Mouse (Mus musculus) activated CD4-positive, CD25-positive, alpha-beta regulatory T cell, adult 9 weeks (primary cell): ENCODE measurements around the gene Mrgprx1. TPM values are rescaled to one million over a fixed set of nuclear protein-coding genes. Genes with fewer than 3 reads are reported as not detected.

Experiments
- polyA plus RNA-seq: library from polyadenylated mRNA; unstranded; fragments of 100-300 nt; shearing (Covaris generic); gene quantifications from one replicate; pipeline ENCODE4 v1.2.1, GENCODE M21; 2017

Gene Mrgprx1
- polyA plus RNA-seq: not detected

DNA sequence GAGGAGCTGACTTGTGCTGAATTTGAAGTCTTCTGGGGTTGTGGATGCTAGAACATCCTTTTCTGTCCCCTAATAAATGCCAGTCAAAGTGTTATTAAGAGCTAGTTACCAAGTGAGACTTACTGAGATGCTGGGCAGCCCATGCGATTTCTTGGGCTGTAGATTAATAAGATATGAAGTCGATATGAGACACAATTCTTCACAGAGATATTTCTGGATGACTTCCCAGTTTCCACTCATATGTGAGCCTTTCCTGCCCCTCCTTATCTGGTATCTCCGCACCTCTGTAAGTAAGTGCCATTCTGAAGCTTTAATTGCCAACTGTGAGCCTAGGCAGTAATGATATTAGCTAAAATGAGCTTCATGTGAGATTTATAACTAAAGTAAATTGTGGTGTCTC, at the start of gene Mrgprx1:
Mrgprx1 (minus strand) TSS at position 101 of the 400 bp plus-strand sequence.

GRCm38 (mm10) chr7:47981995-47982394, 45.4 kb downstream of the Mrgprx1 start, which contains the start of gene Mrgpra4:
Gene Mrgpra4, minus strand, starts transcription at chr7:47982095.

Other genes with a start within 250 kb of the Mrgprx1 start
- not detected for gene Mrgpra4, start 45.5 kb downstream of the Mrgprx1 start, polyA plus RNA-seq
- not detected for gene Mrgprb5, start 141.4 kb upstream of the Mrgprx1 start, polyA plus RNA-seq
- not detected for gene Mrgprb4, start 171.7 kb upstream of the Mrgprx1 start, polyA plus RNA-seq